Mouse (Mus musculus): ENCODE measurements around the gene Prcp.
"Not testable (repeated sequence)": the region's sequence is repeated elsewhere in the genome, so short reads cannot be mapped to it uniquely, and the experiment has no call there.

The Prcp gene

DNA sequence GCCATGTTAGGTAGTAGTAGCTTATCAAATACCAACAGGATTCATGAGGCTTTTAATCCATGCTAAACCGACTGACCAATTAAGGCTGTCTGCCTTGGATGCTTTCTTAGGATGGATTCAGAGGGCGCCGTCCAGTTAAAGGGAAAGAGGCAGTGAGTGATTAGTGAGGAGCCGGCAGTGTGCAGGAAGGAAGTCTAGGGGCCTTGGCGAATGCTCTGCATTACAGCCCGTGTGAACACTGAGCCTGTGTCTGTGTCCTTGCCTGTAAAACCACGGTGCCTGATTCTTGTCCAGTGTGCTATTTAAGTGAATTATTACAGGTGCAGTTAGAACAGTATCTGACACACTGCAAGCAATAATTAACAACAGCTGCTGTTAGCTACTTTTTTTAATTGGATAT, 104.5 kb downstream of the Prcp start:
- not testable (repeated sequence) for DNase-seq (ENCODE audit: inconsistent ontology term)

DNA sequence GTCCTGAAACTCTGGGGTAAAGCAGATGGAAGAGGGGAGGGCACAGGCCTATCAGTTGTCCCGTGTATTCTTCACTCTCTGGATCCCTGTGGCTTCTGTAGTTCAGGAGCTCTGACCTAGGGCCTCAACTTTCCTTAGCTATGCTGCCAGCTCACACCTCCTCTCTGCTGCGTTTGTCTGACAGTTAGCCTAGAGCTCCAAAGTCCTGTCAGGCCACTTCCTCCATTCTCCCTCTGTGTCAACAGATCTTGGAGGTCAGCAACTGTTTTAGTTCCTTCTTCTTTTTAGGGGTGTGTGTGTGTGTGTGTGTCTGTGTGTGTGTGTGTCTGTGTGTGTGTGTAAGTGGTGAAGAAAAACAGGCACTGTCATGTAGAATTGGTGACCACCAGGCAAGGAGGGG, 106.5 kb downstream of the Prcp start:
- DNase-seq (ENCODE audit: inconsistent ontology term) = no peak

DNA sequence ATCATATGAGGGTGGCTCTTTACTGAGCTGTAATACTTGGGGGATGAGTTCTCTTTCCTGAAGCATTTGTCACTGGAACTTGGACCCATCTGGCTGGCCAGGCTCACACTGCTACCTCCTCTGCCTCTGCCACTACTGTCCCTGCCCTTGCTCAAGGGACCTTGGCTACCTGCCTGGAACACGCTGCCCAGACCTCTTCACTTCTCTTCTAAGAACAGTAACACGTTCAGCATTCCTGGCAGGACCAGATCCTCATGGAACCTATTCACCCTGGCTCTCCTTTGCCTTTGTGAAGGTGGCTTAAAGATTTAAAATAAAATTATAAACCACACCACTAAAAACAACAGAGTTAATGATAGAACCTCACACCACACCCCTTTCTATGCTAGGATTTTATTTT, 107.6 kb downstream of the Prcp start:
- no peak for DNase-seq (ENCODE audit: inconsistent ontology term)
